Mouse (Mus musculus) Patski (cell line): ENCODE measurements at regions not wholly inside any gene's neighbourhood (a gene's known extent, or its start where the extent isn't known, plus 50 kb on each side); places are given as distances from the start of the nearest gene placed in this dataset.

Experiments
- ATAC-seq: fragments of 100-300 bp; one replicate; pipeline ENCODE4 v1.8.0; 2021
- CTCF ChIA-PET: fragments of 350-600 bp; sonication (Branson Sonifier 250); formaldehyde crosslinking; loops from one replicate; lab custom pipeline; 2022; ENCODE audit warnings: inconsistent platforms; lab: Charles Lee
- POLR2A ChIA-PET: fragments of 350-600 bp; sonication (Branson Sonifier 250); formaldehyde crosslinking; loops from one replicate; lab custom pipeline; 2022; ENCODE audit warnings: antibody characterized with exemption, inconsistent platforms; lab: Charles Lee
- DNase-seq: peaks from one replicate; pipeline ENCODE4 v3.0.0-alpha.2; 2011; ENCODE audit warnings: low read depth, low spot score
- H3K27me3 ChIP-seq: fragments of 371-371 bp; one replicate; pipeline ENCODE4 v1.5.1; 2021
- CTCF ChIP-seq: fragments of 100-300 bp; IDR thresholded peaks from one replicate; pipeline ENCODE4 v1.5.1; 2021
- in situ Hi-C: fragments of 300-500 bp; cut with MboI; formaldehyde crosslinking; loops from 3 replicates; pipeline ENCODE4 v1.11.1; 2018; ENCODE audit warnings: low pct_unique_long_range_greater_than_20kb, mixed read lengths

GRCm38 (mm10) chr9:52278701-52279023, 110.3 kb upstream of the Zc3h12c start:
- TF ChIP-seq CTCF, result no peak
- no peak for ATAC-seq
- CTCF ChIA-PET, result interaction anchor here (1.3 kb wide), 1 partner anchor 8 kb away, joined by 3 read pairs; no protein-coding TSS in a partner anchor
- in situ Hi-C loops, result no loop called here
- no peak for DNase-seq
- POLR2A ChIA-PET, result no interaction called here
- H3K27me3 ChIP-seq, result no peaks in the 10 kb centered on the region

DNA sequence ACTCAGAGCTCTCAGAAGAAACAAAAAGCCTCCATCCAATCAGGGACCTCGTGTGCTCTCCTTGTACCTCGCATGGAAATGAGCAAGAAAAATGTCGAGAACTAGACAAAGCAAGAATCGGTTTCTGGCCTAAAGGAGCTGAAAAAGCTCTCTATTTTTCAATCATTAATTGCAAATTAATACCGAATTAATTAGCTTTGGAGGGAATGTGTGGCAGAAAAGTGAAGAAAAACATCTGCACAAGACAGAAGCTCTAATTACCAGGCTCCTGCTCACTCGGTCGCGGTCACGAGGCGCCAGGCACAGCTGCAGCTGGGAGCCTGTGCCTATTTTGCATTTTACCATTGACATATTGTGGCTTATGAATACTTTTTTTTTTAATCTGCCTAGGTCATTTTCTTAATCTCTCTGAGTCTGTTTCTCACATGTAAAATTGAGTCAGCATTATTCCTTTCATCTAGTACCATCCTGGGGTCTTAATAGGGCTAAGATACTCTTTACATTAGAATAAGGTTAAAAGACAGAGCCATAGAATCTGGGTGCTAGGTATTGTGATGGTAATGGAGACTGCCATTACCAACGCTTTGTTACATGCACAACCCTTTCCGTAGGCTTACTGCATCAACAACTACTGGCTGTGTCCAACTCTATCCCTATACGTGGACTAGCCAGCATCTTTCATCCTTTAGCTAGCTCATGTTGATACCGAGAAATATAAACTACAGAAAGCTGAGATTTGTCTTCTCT, 109.8 kb upstream of the Zc3h12c start:
- ATAC-seq (no peak), DNase-seq (no peak)
- no peaks in the 10 kb centered on the region for H3K27me3 ChIP-seq
- ChIA-PET CTCF (interaction anchor here (1.3 kb wide), 1 partner anchor 9 kb away, joined by 3 read pairs; no protein-coding TSS in a partner anchor), POLR2A (interaction anchor here (0.6 kb wide), 1 partner anchor 333 kb away, joined by 6 read pairs; no protein-coding TSS in a partner anchor)
- TF ChIP-seq CTCF, result no peak
- in situ Hi-C loops, result no loop called here

- no peak for TF ChIP-seq CTCF
- CTCF ChIA-PET, result no interaction called here
- ATAC-seq, result no peak
- POLR2A ChIA-PET, result no interaction called here
- DNase-seq, result no peak
- H3K27me3 ChIP-seq, result no peaks in the 10 kb centered on the region
- in situ Hi-C loops, result no loop called here
These were observed 105.6 kb upstream of the Zc3h12c start for GRCm38 (mm10) chr9:52273994-52274393.

DNA sequence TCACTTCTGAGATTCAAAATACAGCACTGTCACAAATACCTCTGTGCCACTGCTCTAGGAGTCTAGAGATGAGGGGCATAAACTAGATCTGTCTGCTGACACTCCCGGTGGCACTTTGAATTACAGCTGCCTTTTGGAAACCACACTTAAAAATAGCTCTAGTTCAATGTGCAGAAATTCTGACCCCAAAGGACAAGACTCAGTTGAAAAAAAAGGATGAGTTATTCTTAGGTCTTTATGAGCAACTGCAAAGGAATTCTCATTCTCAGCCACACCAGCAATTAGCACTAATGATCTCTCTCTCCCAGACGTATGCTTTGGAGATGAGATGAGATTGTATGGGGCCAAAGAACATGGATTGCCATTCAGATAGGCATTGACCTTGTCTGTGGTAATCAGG, 104.3 kb upstream of the Zc3h12c start:
- POLR2A ChIA-PET, result no interaction called here
- CTCF ChIA-PET, result no interaction called here
- in situ Hi-C loops, result no loop called here

DNA sequence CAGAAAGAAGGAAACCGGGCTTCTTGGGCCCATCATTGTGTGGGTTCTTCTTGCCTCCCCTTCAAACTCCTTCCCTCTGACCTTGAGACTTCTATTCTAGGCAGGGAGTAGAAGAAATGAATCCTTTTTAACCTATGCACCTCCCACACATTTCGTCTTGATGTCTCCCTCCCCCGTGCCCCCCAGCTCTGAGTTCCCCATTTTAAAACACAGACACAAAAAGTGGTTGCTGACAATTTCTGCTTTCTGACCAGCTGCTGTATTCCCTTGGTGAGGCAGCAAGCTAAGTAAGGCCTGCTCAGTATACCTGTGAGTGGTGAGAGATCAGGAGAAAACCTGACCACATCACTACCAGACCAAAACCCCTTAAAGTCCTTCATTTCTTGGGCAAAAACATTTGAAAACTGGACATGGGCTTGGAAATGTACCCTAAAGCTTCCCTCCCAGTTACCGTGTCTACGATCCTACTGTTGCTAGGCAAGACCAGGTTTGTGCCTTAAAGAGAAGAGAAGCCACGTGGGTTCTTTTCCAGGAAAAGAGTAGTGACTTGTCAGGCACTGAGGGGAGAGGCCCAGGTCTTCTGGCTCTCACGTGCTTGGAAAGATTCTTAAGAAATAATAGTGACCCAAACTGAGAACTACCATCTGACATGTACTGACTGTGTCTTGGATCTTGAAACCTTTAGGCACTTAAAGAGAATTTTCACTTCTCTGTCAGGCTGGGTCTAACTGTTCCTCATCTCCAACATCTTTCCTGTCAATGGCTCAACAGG, 103.2 kb upstream of the Zc3h12c start:
- DNase-seq, result no peak
- ChIA-PET POLR2A (no interaction called here), CTCF (no interaction called here)
- ATAC-seq, result no peak
- H3K27me3 ChIP-seq, result no peaks in the 10 kb centered on the region
- TF ChIP-seq CTCF, result no peak
- in situ Hi-C loops, result no loop called here

More for the DNA sequence above, 104.3 kb upstream of the Zc3h12c start:
- DNase-seq, result no peak
- no peak for TF ChIP-seq CTCF
- ATAC-seq, result peak; percentile 26
- H3K27me3 ChIP-seq, result no peaks in the 10 kb centered on the region

- ChIA-PET POLR2A (no interaction called here), CTCF (no interaction called here)
- DNase-seq, result no peak
- in situ Hi-C loops, result no loop called here
- no peaks in the 10 kb centered on the region for H3K27me3 ChIP-seq
- no peak for ATAC-seq
- no peak for TF ChIP-seq CTCF
These were observed 93.2 kb upstream of the Zc3h12c start for GRCm38 (mm10) chr9:52261538-52261937.

- H3K27me3 ChIP-seq, result no peaks in the 10 kb centered on the region
- POLR2A ChIA-PET, result no interaction called here
- in situ Hi-C loops, result no loop called here
- ATAC-seq (no peak), DNase-seq (no peak)
- no peak for TF ChIP-seq CTCF
- CTCF ChIA-PET, result no interaction called here
These were observed 91.1 kb upstream of the Zc3h12c start for GRCm38 (mm10) chr9:52259459-52259858.

DNA sequence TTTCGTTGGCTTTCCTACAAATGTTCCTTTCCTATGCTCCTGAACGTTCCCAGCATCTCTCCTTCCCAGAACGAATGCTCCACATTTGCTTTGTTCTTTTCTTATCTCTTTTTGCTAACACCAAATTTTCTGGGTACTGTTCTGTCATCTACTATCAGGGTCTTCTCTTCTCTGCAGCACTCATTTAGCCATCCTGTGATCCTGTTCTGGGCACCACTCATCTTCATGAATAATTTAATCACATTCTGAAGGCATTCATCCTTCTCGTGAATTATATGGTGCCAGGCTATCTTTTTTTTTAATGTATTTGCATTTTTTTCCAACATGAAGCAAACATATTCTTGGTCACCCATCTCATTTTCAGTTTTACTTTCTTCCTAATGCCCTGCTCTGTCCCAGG, 87.3 kb upstream of the Zc3h12c start:
- no peak for TF ChIP-seq CTCF
- POLR2A ChIA-PET, result no interaction called here
- no peak for ATAC-seq
- CTCF ChIA-PET, result no interaction called here
- H3K27me3 ChIP-seq, result no peaks in the 10 kb centered on the region
- no peak for DNase-seq
- in situ Hi-C loops, result no loop called here

- no peaks in the 10 kb centered on the region for H3K27me3 ChIP-seq
- ChIA-PET CTCF (no interaction called here), POLR2A (no interaction called here)
- in situ Hi-C loops, result no loop called here
- ATAC-seq, result no peak
- TF ChIP-seq CTCF, result no peak
- DNase-seq, result no peak
These were observed 86.1 kb upstream of the Zc3h12c start for GRCm38 (mm10) chr9:52254475-52254874.

GRCm38 (mm10) chr9:52251455-52251854, 83.1 kb upstream of the Zc3h12c start:
- ChIA-PET CTCF (no interaction called here), POLR2A (no interaction called here)
- H3K27me3 ChIP-seq, result no peaks in the 10 kb centered on the region
- no peak for ATAC-seq
- in situ Hi-C loops, result no loop called here
- DNase-seq, result no peak
- TF ChIP-seq CTCF, result no peak

DNA sequence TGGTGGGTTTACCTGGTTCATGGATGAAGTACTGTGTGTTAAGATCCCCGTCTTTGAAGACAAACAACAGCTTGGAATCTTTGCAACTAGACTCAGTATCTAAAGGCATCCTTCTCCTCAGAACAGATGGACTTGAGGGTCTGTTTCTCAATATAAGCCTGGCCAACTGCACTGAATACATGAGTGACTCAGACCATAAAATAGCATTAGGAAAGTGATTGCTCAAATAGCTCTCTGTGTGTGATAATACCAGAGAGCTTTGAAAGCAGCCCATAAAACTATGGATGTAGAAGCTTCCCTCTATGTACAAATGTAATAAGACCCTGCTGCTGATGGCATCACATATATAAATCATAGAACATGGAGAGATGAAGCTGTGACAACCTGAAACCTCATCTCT, 78.3 kb upstream of the Zc3h12c start:
- no peak for TF ChIP-seq CTCF
- ChIA-PET CTCF (no interaction called here), POLR2A (no interaction called here)
- no peak for DNase-seq
- no peak for ATAC-seq
- in situ Hi-C loops, result no loop called here
- H3K27me3 ChIP-seq, result no peaks in the 10 kb centered on the region
